Mouse (Mus musculus): ENCODE measurements around the gene Nckap5.

GRCm38 (mm10) chr1:126502741-126503140, 327.9 kb downstream of the Nckap5 start:
- TF ChIP-seq CTCF (IDR thresholded peaks at IDR 0.05 in 2 of 3, conservative IDR thresholded peaks at IDR 0.05 in 1 of 3; ENCODE audit: control insufficient read depth in 1 of 3, insufficient read depth in 1 of 3, low read depth in 2 of 3, low read length in 3 of 3, poor library complexity in 1 of 3, severe bottlenecking in 1 of 3): no peak
- no peak for TF ChIP-seq POLR2A (IDR thresholded peaks at IDR 0.05; ENCODE audit: control insufficient read depth in 1 of 2, insufficient read depth in 1 of 2, low read depth in 1 of 2, low read length in 2 of 2, poor library complexity in 1 of 2)
- TF ChIP-seq GATA1 (IDR thresholded peaks at IDR 0.05; ENCODE audit: low read depth, low read length): no peak
- no peak for TF ChIP-seq E2F4 (IDR thresholded peaks at IDR 0.05; ENCODE audit: borderline replicate concordance, low read depth, low read length)
- no peak for TF ChIP-seq SIN3A (IDR thresholded peaks at IDR 0.05; ENCODE audit: low read length)
- no peak for TF ChIP-seq USF1 (IDR thresholded peaks at IDR 0.05; ENCODE audit: low read depth, low read length)
- no peak for TF ChIP-seq ZC3H11A (IDR thresholded peaks at IDR 0.05; ENCODE audit: low read depth, low read length)
- no peak for TF ChIP-seq JUND (IDR thresholded peaks at IDR 0.05; ENCODE audit: low read depth, low read length)
- no peak for TF ChIP-seq ETS1 (IDR thresholded peaks at IDR 0.05; ENCODE audit: low read depth, low read length)
- TF ChIP-seq GABPA (IDR thresholded peaks at IDR 0.05; ENCODE audit: low read depth, low read length): no peak
- TF ChIP-seq TCF12 (IDR thresholded peaks at IDR 0.05; ENCODE audit: low read depth, low read length): no peak
- TF ChIP-seq MXI1 (IDR thresholded peaks at IDR 0.05; ENCODE audit: low read depth, low read length): no peak
- no peak for TF ChIP-seq TAL1 (IDR thresholded peaks at IDR 0.05; ENCODE audit: low read length)

All from MEL (cell line).